Mouse (Mus musculus) left cerebral cortex, adult 11 months (tissue): ENCODE measurements at regions not wholly inside any gene's neighbourhood (a gene's known extent, or its start where the extent isn't known, plus 50 kb on each side); places are given as distances from the start of the nearest gene placed in this dataset.

Experiments
- DNase-seq: peaks from one replicate; pipeline ENCODE4 v3.0.0; 2022; ENCODE audit warnings: low spot score

DNA sequence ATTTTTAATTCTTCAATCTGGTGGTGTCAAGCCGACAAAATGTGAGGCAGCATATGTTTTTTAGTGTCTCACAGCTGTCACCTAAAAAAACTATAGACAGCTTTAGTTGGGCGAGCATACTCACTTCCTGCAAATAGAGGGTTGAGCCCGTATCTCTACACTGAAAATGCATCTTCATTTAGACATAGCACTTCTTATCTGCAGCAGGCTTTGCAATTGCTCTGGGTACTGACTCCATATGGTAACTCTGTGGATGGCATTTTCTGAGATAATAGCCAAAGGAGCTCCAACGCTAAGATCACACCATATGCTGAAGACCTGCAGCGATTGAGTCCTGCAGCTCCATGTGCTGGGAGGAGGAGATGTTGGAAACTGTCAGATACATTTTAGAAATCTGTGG, 49.8 kb upstream of the Grm8 start:
- DNase-seq, result peak; percentile 44
